Mouse (Mus musculus) heart, adult 2 months (tissue): Measurements from ENCODE around the gene Atg14. TPM values are rescaled to one million over a fixed set of nuclear protein-coding genes. Genes with fewer than 3 reads are reported as not detected.

Source experiments
- DNase-seq, 2 experiments: peaks; one replicate each; pipeline ENCODE4 v3.0.0; 2021
- H3K27ac ChIP-seq: fragments of 200-600 bp; 2 replicates; pipeline ENCODE4 v1.8.1; 2022
- H3K27me3 ChIP-seq: fragments of 200-500 bp; 2 replicates; pipeline ENCODE4 v1.6.1; 2012; ENCODE audit warnings: mild to moderate bottlenecking, low read length, inconsistent platforms, mixed read lengths; ENCODE audit not compliant: control insufficient read depth, insufficient read depth
- H3K36me3 ChIP-seq: fragments of 200-500 bp; 2 replicates; pipeline ENCODE4 v1.6.1; 2012; ENCODE audit warnings: low read length, inconsistent platforms; ENCODE audit not compliant: control insufficient read depth, insufficient read depth
- H3K4me1 ChIP-seq: fragments of 200-500 bp; 2 replicates; pipeline ENCODE4 v1.6.1; 2011; ENCODE audit warnings: low read length; ENCODE audit not compliant: control insufficient read depth, insufficient read depth
- H3K4me3 ChIP-seq: fragments of 200-600 bp; 2 replicates; pipeline ENCODE4 v1.8.1; 2022
- H3K79me2 ChIP-seq: fragments of 200-500 bp; replicated peaks from 2 replicates; pipeline ENCODE4 v1.6.1; 2012; ENCODE audit warnings: mild to moderate bottlenecking, inconsistent platforms, low read length, moderate library complexity, mixed read lengths; ENCODE audit not compliant: control insufficient read depth, insufficient read depth
- H3K9ac ChIP-seq: fragments of 200-500 bp; 2 replicates; pipeline ENCODE4 v1.6.1; 2012; ENCODE audit warnings: low read depth, mild to moderate bottlenecking, control low read depth, inconsistent platforms, low read length, mixed read lengths
- CTCF ChIP-seq: fragments of 200-600 bp; IDR thresholded peaks from 2 replicates; pipeline ENCODE4 v1.8.1; 2022; ENCODE audit warnings: antibody characterized with exemption, mild to moderate bottlenecking, moderate library complexity
- EP300 ChIP-seq: fragments of 200-500 bp; IDR thresholded peaks from 2 replicates; pipeline ENCODE4 v1.6.1; 2011; ENCODE audit warnings: low read depth, low read length, control low read depth; ENCODE audit not compliant: insufficient read depth
- POLR2A ChIP-seq: fragments of 200-500 bp; IDR thresholded peaks from 2 replicates; pipeline ENCODE4 v1.6.1; 2011; ENCODE audit warnings: mild to moderate bottlenecking, low read depth, low read length, control low read depth; ENCODE audit not compliant: insufficient read depth
- WGBS: fragments of 180-500 bp; shearing (Covaris S2); methylation state at CpG from one replicate; pipeline ENCODE4 v1.1.7; 2018; 5-methylcytosine and 5-hydroxymethylcytosine counted together
- intact Hi-C: fragments of 180-260 bp; cut with DNase I; formaldehyde crosslinking; loops from one replicate; pipeline ENCODE4 v1.15.1; 2025
- polyA plus RNA-seq: library from polyadenylated mRNA; depleted of rRNA; stranded (reverse); fragments of >200 nt; gene quantifications from 2 replicates; pipeline ENCODE4 v1.2.3, GENCODE M21; 2012
- total RNA-seq, 2 experiments: library from RNA; stranded (reverse); gene quantifications; 2 replicates each; pipeline ENCODE4 v1.2.3; 2021

The Atg14 gene
- total and polyA plus RNA-seq, 3 experiments = 6.4 to 11.6 (median 7.9) TPM

DNA sequence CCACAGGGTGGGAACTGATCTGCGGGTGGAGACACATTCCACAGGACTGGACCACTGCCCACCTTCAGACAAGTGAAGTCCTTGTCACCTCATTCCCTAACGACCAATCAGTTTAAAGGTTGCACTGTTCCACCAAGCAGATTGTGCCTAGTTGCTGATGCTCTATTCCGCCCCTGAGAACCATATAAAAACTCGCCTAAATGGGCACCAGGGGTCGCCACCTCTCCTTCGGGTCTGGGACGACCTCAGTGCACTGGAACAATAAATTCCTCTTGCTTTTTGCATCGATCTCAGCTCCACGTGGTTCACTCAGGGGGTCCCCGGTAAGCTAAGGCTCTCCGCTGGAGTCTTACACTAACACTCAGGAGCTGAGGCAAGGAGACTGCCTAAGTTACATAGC, 4.3 kb upstream of the Atg14 start:
- Histone ChIP-seq H3K36me3 (no peaks in the 10 kb centered on the region), H3K27me3 (no peaks in the 10 kb centered on the region), H3K4me1 (no peaks in the 10 kb centered on the region), H3K27ac (no peak overlapping the region), H3K4me3 (no peak overlapping the region), H3K9ac (no peak overlapping the region), H3K79me2 (no peaks in the 10 kb centered on the region)
- intact Hi-C loops = no loop called here
- WGBS = 72% methylated on average over 11 of the region's 11 CpGs
- DNase-seq = no peak
- no peak for TF ChIP-seq CTCF
- no peak for TF ChIP-seq POLR2A
- no peak for TF ChIP-seq EP300

- Histone ChIP-seq H3K79me2 (no peaks in the 10 kb centered on the region), H3K4me1 (no peaks in the 10 kb centered on the region), H3K4me3 (no peak overlapping the region), H3K27me3 (no peaks in the 10 kb centered on the region), H3K9ac (no peak overlapping the region), H3K27ac (no peak overlapping the region), H3K36me3 (no peaks in the 10 kb centered on the region)
- 69% methylated on average over 4 of the region's 4 CpGs for WGBS
- TF ChIP-seq CTCF (no peak), POLR2A (no peak), EP300 (no peak)
- DNase-seq = no peak
- intact Hi-C loops = no loop called here
These were observed 2.3 kb upstream of the Atg14 start for GRCm38 (mm10) chr14:47572707-47573106.

- H3K36me3 ChIP-seq = peaks cover 2% of the 10 kb centered on the region; the same call in 1 of the 2 replicates
- peak; percentile 95 to 97 for DNase-seq
- peak overlapping the region; percentile 92 for H3K9ac ChIP-seq
- H3K27me3 ChIP-seq = no peaks in the 10 kb centered on the region
- H3K79me2 ChIP-seq = peaks cover 2% of the 10 kb centered on the region; the same call in 1 of the 2 replicates
- peak overlapping the region; percentile 98 for H3K4me3 ChIP-seq
- under 1% methylated on average over 46 of the region's 46 CpGs for WGBS
- intact Hi-C loops = no loop called here
- H3K27ac ChIP-seq = peak overlapping the region; percentile 82
- 0 out of 2 replicates have a peak, but pooled peaks have one; percentile 27 for TF ChIP-seq EP300
- TF ChIP-seq CTCF = no peak
- TF ChIP-seq POLR2A = peak; percentile 80
- no peaks in the 10 kb centered on the region; the same call in 1 of the 2 replicates for H3K4me1 ChIP-seq
These were observed 2.3 kb downstream of the Atg14 start for GRCm38 (mm10) chr14:47567962-47568652.

DNA sequence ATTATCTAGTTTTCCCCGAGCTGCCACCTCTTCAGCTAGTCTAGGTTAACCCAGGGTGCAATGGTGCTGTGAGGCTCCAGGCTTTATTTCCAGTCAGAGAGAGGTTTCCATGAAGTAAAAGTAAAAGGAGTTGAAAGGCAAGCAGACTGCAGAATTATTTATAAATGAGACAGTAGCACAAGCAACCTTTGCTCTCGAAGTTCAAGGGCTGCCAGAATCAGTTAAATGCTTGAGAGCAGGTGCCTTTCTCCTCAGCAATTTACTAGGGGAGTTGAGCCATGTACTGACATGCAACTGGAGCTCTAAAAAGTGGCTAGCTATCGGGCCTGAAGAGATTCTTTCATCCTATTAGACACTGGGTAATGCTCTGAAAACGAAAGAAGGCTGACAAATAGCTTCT, 7.3 kb downstream of the Atg14 start:
- DNase-seq = no peak
- 89% methylated on average over 4 of the region's 4 CpGs for WGBS
- intact Hi-C loops = no loop called here
- TF ChIP-seq EP300 = no peak
- no peak for TF ChIP-seq POLR2A
- no peak for TF ChIP-seq CTCF
- no peaks in the 10 kb centered on the region for H3K27me3 ChIP-seq
- H3K9ac ChIP-seq = no peak overlapping the region
- H3K79me2 ChIP-seq = peaks cover 3% of the 10 kb centered on the region
- H3K4me3 ChIP-seq = no peak overlapping the region
- H3K27ac ChIP-seq = no peak overlapping the region
- peaks cover 2% of the 10 kb centered on the region; the same call in 1 of the 2 replicates for H3K36me3 ChIP-seq
- no peaks in the 10 kb centered on the region; the same call in 1 of the 2 replicates for H3K4me1 ChIP-seq

GRCm38 (mm10) chr14:47562530-47562929, 7.9 kb downstream of the Atg14 start:
- intact Hi-C loops = no loop called here
- no peak overlapping the region for H3K9ac ChIP-seq
- no peak for DNase-seq
- peaks cover 2% of the 10 kb centered on the region for H3K36me3 ChIP-seq
- H3K4me3 ChIP-seq = no peak overlapping the region
- no peaks in the 10 kb centered on the region; the same call in 1 of the 2 replicates for H3K4me1 ChIP-seq
- H3K27me3 ChIP-seq = no peaks in the 10 kb centered on the region
- no peak overlapping the region for H3K27ac ChIP-seq
- TF ChIP-seq POLR2A = no peak
- no peak for TF ChIP-seq EP300
- TF ChIP-seq CTCF = no peak
- H3K79me2 ChIP-seq = peaks cover 3% of the 10 kb centered on the region
- WGBS = 85% methylated on average over 1 of the region's 1 CpGs

DNA sequence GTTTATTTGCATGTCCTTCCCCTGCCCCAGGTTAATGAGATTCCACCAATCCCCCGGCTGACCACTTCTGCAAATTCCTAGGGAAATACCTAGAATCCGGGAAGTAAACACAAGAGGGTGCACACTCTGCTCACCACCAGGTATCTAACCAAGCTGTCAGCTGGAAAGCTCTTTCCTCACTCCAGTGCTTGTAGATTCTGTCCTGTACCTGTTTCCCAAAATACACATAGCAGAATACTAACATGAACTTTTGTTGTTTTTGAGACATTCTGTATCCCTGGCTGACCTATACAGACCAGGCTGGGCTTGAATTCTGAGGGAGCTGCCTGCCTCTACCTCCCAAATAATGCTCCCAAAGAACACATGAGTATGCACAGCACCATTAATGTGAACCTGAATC, 9.7 kb downstream of the Atg14 start:
- intact Hi-C loops = no loop called here
- Histone ChIP-seq H3K27ac (no peak overlapping the region), H3K4me1 (no peaks in the 10 kb centered on the region), H3K27me3 (no peaks in the 10 kb centered on the region), H3K36me3 (no peaks in the 10 kb centered on the region; the same call in 1 of the 2 replicates), H3K79me2 (peaks cover 3% of the 10 kb centered on the region), H3K9ac (no peak overlapping the region), H3K4me3 (no peak overlapping the region)
- no peak for DNase-seq
- 90% methylated on average over 2 of the region's 2 CpGs for WGBS
- TF ChIP-seq CTCF (no peak), POLR2A (no peak), EP300 (no peak)
